Mouse (Mus musculus) spleen, adult 2 months (tissue): ENCODE measurements around the gene Nat8f6.
"Not testable (repeated sequence)": the region's sequence is repeated elsewhere in the genome, so short reads cannot be mapped to it uniquely, and the experiment has no call there.

Experiments used
- CTCF ChIP-seq: fragments of 200-500 bp; IDR thresholded peaks from 2 replicates; pipeline ENCODE4 v1.5.1; 2011; ENCODE audit warnings: mild to moderate bottlenecking, inconsistent platforms; ENCODE audit not compliant: insufficient read depth, insufficient read length, insufficient replicate concordance; ENCODE audit errors: extremely low read depth
- POLR2A ChIP-seq: fragments of 200-500 bp; IDR thresholded peaks from 2 replicates; pipeline ENCODE4 v1.6.1; 2011; ENCODE audit warnings: low read depth, low read length, inconsistent platforms

DNA sequence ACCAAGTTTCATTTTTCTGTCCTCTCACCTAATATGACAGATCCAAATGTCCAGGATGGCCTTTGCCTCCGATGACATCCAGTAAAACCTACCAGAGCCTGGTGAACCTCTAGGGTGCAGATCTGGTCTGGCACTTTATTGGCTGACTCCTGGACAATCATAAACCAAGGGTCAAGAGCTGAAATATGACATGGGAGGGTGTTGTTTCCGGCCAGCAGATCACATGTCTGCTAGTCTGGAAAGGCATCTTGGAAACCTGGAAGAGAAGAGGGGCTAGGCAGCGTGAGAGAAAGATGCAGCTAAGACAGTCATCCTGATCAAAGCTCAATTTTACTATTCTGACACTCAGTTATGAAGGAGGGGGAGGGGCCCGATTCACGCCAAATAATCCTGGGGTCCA lies 48.3 kb upstream of the Nat8f6 start, which contains the start of gene Nat8f2:
- not testable (repeated sequence) for TF ChIP-seq CTCF, POLR2A
